ENCODE assay signal across 8 mouse cellular contexts in genomic region chr6:31562371-31563080, GRCm38 (mm10). TPM values are rescaled to one million over a fixed set of nuclear protein-coding genes. Genes with fewer than 3 reads are reported as not detected.
A peak's percentile ranks its signal among the peaks of the same experiment; 100 is the strongest.
DNase-seq lines count a peak whose midpoint lies in the region; ATAC-seq lines count a peak whose summit lies in the region.

No protein-coding gene starts in this region.

- DNase-seq in right cerebral cortex, postnatal 4 days, result peak; percentile 11
- no peak for DNase-seq in right cerebral cortex, postnatal 10 days (ENCODE audit: low spot score in 2 of 2)
- no peak for DNase-seq in gastrocnemius, postnatal 14 days
- no peak for DNase-seq in adrenal gland, adult 8-10 months
- no peak for DNase-seq in layer of hippocampus, adult 18-20 months (ENCODE audit: low spot score in 2 of 2)

- intact Hi-C loops in gastrocnemius, postnatal 14 days (cut with DNase I; ENCODE audit: low total_unique reads), result no loop called here

- no peak for ATAC-seq in heart, embryonic 15.5 days (replicated peaks; ENCODE audit: insufficient number of reproducible peaks, insufficient read depth, low FRiP score, low read depth)
- no peak for ATAC-seq in limb, embryonic 15.5 days (ENCODE audit: insufficient number of reproducible peaks, low FRiP score, low TSS enrichment, low read depth)
- ATAC-seq in neural tube, embryonic 15.5 days (ENCODE audit: low FRiP score), result no peak

- peak overlapping the region; percentile 61 for H3K4me3 ChIP-seq in heart, embryonic 15.5 days
- H3K4me3 ChIP-seq in limb, embryonic 15.5 days, result peak overlapping the region; percentile 59
- H3K4me3 ChIP-seq in neural tube, embryonic 15.5 days (replicated peaks), result peak overlapping the region; percentile 83

- H3K9ac ChIP-seq in heart, embryonic 15.5 days, result peak overlapping the region; percentile 77
- no peak overlapping the region for H3K9ac ChIP-seq in limb, embryonic 15.5 days
- peak overlapping the region; percentile 85 for H3K9ac ChIP-seq in neural tube, embryonic 15.5 days (replicated peaks)

- H3K4me2 ChIP-seq in heart, embryonic 15.5 days, result peak overlapping the region; percentile 87
- H3K4me2 ChIP-seq in limb, embryonic 15.5 days, result peak overlapping the region; percentile 97
- peak overlapping the region; percentile 96 for H3K4me2 ChIP-seq in neural tube, embryonic 15.5 days

- 12% methylated on average over 16 of the region's 16 CpGs for WGBS in heart, embryonic 15.5 days
- 11% methylated on average over 16 of the region's 16 CpGs for WGBS in limb, embryonic 15.5 days
- 8% methylated on average over 16 of the region's 16 CpGs for WGBS in neural tube, embryonic 15.5 days

- 0 out of 2 replicates have a peak overlapping the region, but pooled peaks have one; percentile 63 for H3K27ac ChIP-seq in heart, embryonic 15.5 days
- no peak overlapping the region for H3K27ac ChIP-seq in limb, embryonic 15.5 days
- H3K27ac ChIP-seq in neural tube, embryonic 15.5 days (replicated peaks), result no peak overlapping the region

- H3K27me3 ChIP-seq in heart, embryonic 15.5 days, result peaks cover 15% of the 10 kb centered on the region
- H3K27me3 ChIP-seq in limb, embryonic 15.5 days, result peaks cover 76% of the 10 kb centered on the region
- H3K27me3 ChIP-seq in neural tube, embryonic 15.5 days (replicated peaks), result no peaks in the 10 kb centered on the region

- H3K9me3 ChIP-seq in heart, embryonic 15.5 days (replicated peaks), result no peaks in the 10 kb centered on the region
- no peaks in the 10 kb centered on the region for H3K9me3 ChIP-seq in limb, embryonic 15.5 days
- H3K9me3 ChIP-seq in neural tube, embryonic 15.5 days (replicated peaks), result no peaks in the 10 kb centered on the region

- peaks cover 26% of the 10 kb centered on the region for H3K4me1 ChIP-seq in heart, embryonic 15.5 days (replicated peaks)
- peaks cover 32% of the 10 kb centered on the region for H3K4me1 ChIP-seq in limb, embryonic 15.5 days
- peaks cover 50% of the 10 kb centered on the region for H3K4me1 ChIP-seq in neural tube, embryonic 15.5 days

- no peaks in the 10 kb centered on the region for H3K36me3 ChIP-seq in heart, embryonic 15.5 days
- H3K36me3 ChIP-seq in limb, embryonic 15.5 days, result no peaks in the 10 kb centered on the region
- no peaks in the 10 kb centered on the region for H3K36me3 ChIP-seq in neural tube, embryonic 15.5 days

RNA-seq across cellular contexts. Expression of gene Podxl, which starts 1.3 kb away (rescaled TPM):
- 17.5 and 20.7 TPM in 2 replicates for polyA plus RNA-seq in heart, embryonic 15.5 days (2015; fragmentation: Nextera tagmentation; extraction: Ambion mirVana)
- polyA plus RNA-seq in limb, embryonic 15.5 days (2015; fragmentation: Nextera tagmentation; extraction: Ambion mirVana), result 7.8 and 8.1 TPM in 2 replicates
- polyA plus RNA-seq in neural tube, embryonic 15.5 days (2015; fragmentation: Nextera tagmentation; extraction: Ambion mirVana), result 9.2 and 13.1 TPM in 2 replicates
- 10 to 100 TPM; 24.9 to 30.4 TPM for total RNA-seq in gastrocnemius, postnatal 14 days (2021)
- total RNA-seq in adrenal gland, adult 8-10 months (2022), result 10 to 100 TPM; 37.3 to 73.1 (median 61.3) TPM
- total RNA-seq in layer of hippocampus, adult 18-20 months (2021), result 10 to 100 TPM; 13.1 to 16.6 TPM
